Mouse (Mus musculus): ENCODE measurements around the gene Pkd1. TPM values are rescaled to one million over a fixed set of nuclear protein-coding genes. Genes with fewer than 3 reads are reported as not detected.
A peak's percentile ranks its signal among the peaks of the same experiment; 100 is the strongest.

Gene Pkd1
- polyA plus RNA-seq, 1 experiment from 2014 or later: 35.9 TPM

DNA sequence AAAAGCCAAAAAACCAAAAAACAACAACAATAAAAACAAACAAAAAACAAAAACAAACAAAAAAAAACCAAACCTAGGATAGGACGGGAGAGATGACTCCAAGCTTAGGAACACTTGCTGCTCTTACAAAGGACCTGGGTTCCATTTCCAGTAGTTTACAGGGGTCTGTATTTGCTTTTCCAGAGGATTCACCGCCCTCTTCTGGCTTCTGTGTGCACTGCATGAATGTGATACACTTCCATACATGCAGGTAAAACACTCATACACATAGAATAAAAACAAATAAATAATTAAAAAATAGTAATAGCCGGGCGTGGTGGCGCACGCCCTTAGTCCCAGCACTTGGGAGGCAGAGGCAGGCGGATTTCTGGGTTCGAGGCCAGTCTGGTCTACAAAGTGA lies 10.7 kb upstream of the Pkd1 start:
- H3K4me3 ChIP-seq (ENCODE audit: low read depth, low read length): no peak overlapping the region
- no peak overlapping the region for H3K27ac ChIP-seq (ENCODE audit: low read length)
- no peaks in the 10 kb centered on the region for H3K4me1 ChIP-seq (ENCODE audit: control insufficient read depth, insufficient read depth, low read length)
- WGBS: 72% methylated on average over 8 of the region's 8 CpGs
- no peaks in the 10 kb centered on the region for H3K27me3 ChIP-seq (ENCODE audit: control insufficient read depth, insufficient read depth, low read length)
- no peak overlapping the region for H3K9ac ChIP-seq (replicated peaks; ENCODE audit: low read depth, low read length)
- no peaks in the 10 kb centered on the region for H3K9me3 ChIP-seq (ENCODE audit: control insufficient read depth, low read depth, low read length)
- no peak overlapping the region for H3K4me2 ChIP-seq (replicated peaks; ENCODE audit: low read depth, low read length)
- no peak for ATAC-seq (ENCODE audit: insufficient number of reproducible peaks, insufficient read depth, low FRiP score, low read depth)
- no peaks in the 10 kb centered on the region for H3K36me3 ChIP-seq (ENCODE audit: control insufficient read depth, insufficient read depth, low read length)

DNA sequence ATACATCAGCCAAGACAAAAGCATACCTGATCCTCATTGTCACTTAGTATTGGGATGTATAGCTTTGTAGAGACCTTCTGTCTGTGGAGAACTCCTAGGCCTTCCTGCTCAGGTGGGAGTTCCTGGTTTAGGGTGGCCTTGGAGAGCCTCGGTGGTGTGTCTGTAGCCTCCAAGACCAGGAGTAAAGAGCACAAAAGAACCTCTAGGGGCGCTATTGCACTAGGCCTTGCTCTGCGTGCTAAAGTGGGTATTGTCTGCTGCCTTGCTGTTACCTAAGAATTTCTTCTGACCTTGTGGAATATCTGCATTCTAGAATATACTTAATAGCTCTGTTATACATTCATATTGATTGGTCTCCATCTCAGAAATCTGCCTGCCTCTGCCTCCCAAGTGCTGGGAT lies 9.3 kb upstream of the Pkd1 start:
- 6% methylated on average over 3 of the region's 3 CpGs for WGBS
- H3K4me2 ChIP-seq (replicated peaks; ENCODE audit: low read depth, low read length): no peak overlapping the region
- ATAC-seq (ENCODE audit: insufficient number of reproducible peaks, insufficient read depth, low FRiP score, low read depth): no peak; the same call in 1 of the 2 replicates
- H3K4me3 ChIP-seq (ENCODE audit: low read depth, low read length): no peak overlapping the region
- H3K36me3 ChIP-seq (ENCODE audit: control insufficient read depth, insufficient read depth, low read length): no peaks in the 10 kb centered on the region
- no peaks in the 10 kb centered on the region for H3K4me1 ChIP-seq (ENCODE audit: control insufficient read depth, insufficient read depth, low read length)
- no peaks in the 10 kb centered on the region for H3K27me3 ChIP-seq (ENCODE audit: control insufficient read depth, insufficient read depth, low read length)
- no peak overlapping the region for H3K27ac ChIP-seq (ENCODE audit: low read length)
- no peaks in the 10 kb centered on the region for H3K9me3 ChIP-seq (ENCODE audit: control insufficient read depth, low read depth, low read length)
- no peak overlapping the region for H3K9ac ChIP-seq (replicated peaks; ENCODE audit: low read depth, low read length)

DNA sequence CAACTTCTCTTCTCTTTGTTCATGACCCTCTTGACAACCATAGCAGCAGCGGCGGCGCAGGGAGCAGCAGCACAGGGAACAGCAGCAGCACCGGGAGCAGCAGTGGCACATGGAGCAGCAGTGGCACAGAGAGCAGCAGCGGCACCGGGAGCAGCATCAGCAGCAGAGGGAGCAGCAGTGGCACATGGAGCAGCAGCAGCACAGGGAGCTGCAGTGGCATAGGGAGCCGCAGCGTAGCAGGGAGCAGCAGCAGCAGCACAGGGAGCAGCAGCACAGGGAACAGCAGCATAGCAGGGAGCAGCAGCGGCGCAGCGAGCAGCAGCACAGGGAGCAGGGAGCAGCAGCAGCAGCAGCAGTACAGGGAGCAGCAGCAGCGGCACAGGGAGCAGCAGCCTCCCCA lies 5.0 kb upstream of the Pkd1 start:
- no peak overlapping the region for H3K4me3 ChIP-seq (ENCODE audit: low read depth, low read length)

DNA sequence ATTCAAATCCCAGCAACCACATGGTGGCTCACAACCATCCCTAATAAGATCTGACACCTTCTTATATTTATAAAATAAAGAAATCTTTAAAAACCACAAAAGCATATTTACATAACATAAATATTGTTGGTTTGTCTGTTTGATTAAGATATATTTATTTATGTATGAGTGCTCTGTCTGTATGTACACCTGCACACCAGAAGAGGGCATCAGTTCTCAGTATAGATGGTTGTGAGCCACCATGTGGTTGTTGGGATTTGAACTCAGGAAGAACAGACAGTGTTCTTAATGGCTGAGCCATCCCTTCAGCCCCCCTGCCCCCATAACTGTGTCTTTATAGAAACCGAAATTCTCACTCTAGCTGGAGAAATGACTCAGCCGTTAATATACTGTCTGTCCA lies 4.4 kb upstream of the Pkd1 start:
- Histone ChIP-seq H3K4me1 (ENCODE audit: control insufficient read depth, insufficient read depth, low read length) (peaks cover 7% of the 10 kb centered on the region; the same call in 1 of the 2 replicates), H3K27ac (ENCODE audit: low read length) (no peak overlapping the region), H3K27me3 (ENCODE audit: control insufficient read depth, insufficient read depth, low read length) (no peaks in the 10 kb centered on the region), H3K4me3 (ENCODE audit: low read depth, low read length) (no peak overlapping the region), H3K36me3 (ENCODE audit: control insufficient read depth, insufficient read depth, low read length) (no peaks in the 10 kb centered on the region), H3K9ac (replicated peaks; ENCODE audit: low read depth, low read length) (no peak overlapping the region), H3K4me2 (replicated peaks; ENCODE audit: low read depth, low read length) (no peak overlapping the region), H3K9me3 (ENCODE audit: control insufficient read depth, low read depth, low read length) (no peaks in the 10 kb centered on the region)
- WGBS: 81% methylated on average over 2 of the region's 2 CpGs
- no peak for ATAC-seq (ENCODE audit: insufficient number of reproducible peaks, insufficient read depth, low FRiP score, low read depth)

More for the DNA sequence above, 5.0 kb upstream of the Pkd1 start:
- Histone ChIP-seq H3K4me1 (ENCODE audit: control insufficient read depth, insufficient read depth, low read length) (peaks cover 7% of the 10 kb centered on the region; the same call in 1 of the 2 replicates), H3K4me2 (replicated peaks; ENCODE audit: low read depth, low read length) (no peak overlapping the region), H3K27ac (ENCODE audit: low read length) (no peak overlapping the region), H3K27me3 (ENCODE audit: control insufficient read depth, insufficient read depth, low read length) (no peaks in the 10 kb centered on the region), H3K9ac (replicated peaks; ENCODE audit: low read depth, low read length) (no peak overlapping the region), H3K36me3 (ENCODE audit: control insufficient read depth, insufficient read depth, low read length) (no peaks in the 10 kb centered on the region), H3K9me3 (ENCODE audit: control insufficient read depth, low read depth, low read length) (no peaks in the 10 kb centered on the region)
- 19% methylated on average over 12 of the region's 12 CpGs for WGBS
- no peak for ATAC-seq (ENCODE audit: insufficient number of reproducible peaks, insufficient read depth, low FRiP score, low read depth)

DNA sequence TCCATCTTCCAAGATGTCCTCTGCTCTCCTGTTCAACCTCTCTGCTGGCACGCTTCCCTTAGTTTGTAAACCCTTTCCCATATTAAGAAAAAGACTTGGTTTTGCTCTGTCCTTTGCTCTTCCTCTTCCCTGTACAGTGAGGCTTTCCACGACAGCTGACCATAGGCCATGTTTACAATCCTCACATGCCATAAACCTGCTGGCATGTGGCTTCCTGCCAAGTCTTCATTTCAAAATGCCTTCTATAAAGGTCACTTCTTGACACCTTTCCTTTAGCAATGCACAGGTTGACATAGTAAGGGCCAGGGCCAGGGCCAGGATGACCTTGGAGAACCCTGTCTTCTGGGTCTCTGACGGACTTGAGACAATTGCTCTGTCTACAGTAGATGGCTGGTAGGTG lies 3.4 kb upstream of the Pkd1 start:
- Histone ChIP-seq H3K4me3 (ENCODE audit: low read depth, low read length) (no peak overlapping the region), H3K4me1 (ENCODE audit: control insufficient read depth, insufficient read depth, low read length) (peaks cover 10% of the 10 kb centered on the region; the same call in 1 of the 2 replicates), H3K9ac (replicated peaks; ENCODE audit: low read depth, low read length) (no peak overlapping the region), H3K9me3 (ENCODE audit: control insufficient read depth, low read depth, low read length) (no peaks in the 10 kb centered on the region), H3K27me3 (ENCODE audit: control insufficient read depth, insufficient read depth, low read length) (no peaks in the 10 kb centered on the region), H3K4me2 (replicated peaks; ENCODE audit: low read depth, low read length) (no peak overlapping the region), H3K36me3 (ENCODE audit: control insufficient read depth, insufficient read depth, low read length) (no peaks in the 10 kb centered on the region), H3K27ac (ENCODE audit: low read length) (no peak overlapping the region)
- ATAC-seq (ENCODE audit: insufficient number of reproducible peaks, insufficient read depth, low FRiP score, low read depth): no peak
- 66% methylated on average over 3 of the region's 3 CpGs for WGBS

DNA sequence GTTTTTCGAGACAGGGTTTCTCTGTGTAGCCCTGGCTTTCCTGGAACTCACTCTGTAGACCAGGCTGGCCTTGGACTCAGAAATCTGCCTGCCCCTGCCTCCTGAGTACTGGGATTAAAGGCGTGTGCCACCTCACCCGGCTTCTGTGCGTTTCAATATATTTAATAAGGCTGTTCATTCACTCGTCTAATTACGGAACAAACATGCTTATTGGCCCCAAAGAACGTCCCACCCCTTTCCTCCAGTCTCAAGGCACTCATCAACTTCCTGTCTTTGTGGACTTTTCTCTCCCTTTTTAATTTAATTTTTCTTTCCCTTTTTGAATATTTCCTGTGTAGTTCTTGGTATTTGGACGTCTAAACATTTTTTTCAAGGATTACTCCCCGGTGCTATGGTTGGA lies 1.2 kb upstream of the Pkd1 start:
- Histone ChIP-seq H3K9me3 (ENCODE audit: control insufficient read depth, low read depth, low read length) (no peaks in the 10 kb centered on the region), H3K4me2 (replicated peaks; ENCODE audit: low read depth, low read length) (peak overlapping the region; percentile 75), H3K27me3 (ENCODE audit: control insufficient read depth, insufficient read depth, low read length) (no peaks in the 10 kb centered on the region), H3K4me3 (ENCODE audit: low read depth, low read length) (peak overlapping the region; percentile 90), H3K27ac (ENCODE audit: low read length) (peak overlapping the region; percentile 66; the same call in 1 of the 2 replicates), H3K4me1 (ENCODE audit: control insufficient read depth, insufficient read depth, low read length) (peaks cover 22% of the 10 kb centered on the region; the same call in 1 of the 2 replicates), H3K9ac (replicated peaks; ENCODE audit: low read depth, low read length) (no peak overlapping the region), H3K36me3 (ENCODE audit: control insufficient read depth, insufficient read depth, low read length) (no peaks in the 10 kb centered on the region)
- no peak for ATAC-seq (ENCODE audit: insufficient number of reproducible peaks, insufficient read depth, low FRiP score, low read depth)
- 32% methylated on average over 9 of the region's 9 CpGs for WGBS

DNA sequence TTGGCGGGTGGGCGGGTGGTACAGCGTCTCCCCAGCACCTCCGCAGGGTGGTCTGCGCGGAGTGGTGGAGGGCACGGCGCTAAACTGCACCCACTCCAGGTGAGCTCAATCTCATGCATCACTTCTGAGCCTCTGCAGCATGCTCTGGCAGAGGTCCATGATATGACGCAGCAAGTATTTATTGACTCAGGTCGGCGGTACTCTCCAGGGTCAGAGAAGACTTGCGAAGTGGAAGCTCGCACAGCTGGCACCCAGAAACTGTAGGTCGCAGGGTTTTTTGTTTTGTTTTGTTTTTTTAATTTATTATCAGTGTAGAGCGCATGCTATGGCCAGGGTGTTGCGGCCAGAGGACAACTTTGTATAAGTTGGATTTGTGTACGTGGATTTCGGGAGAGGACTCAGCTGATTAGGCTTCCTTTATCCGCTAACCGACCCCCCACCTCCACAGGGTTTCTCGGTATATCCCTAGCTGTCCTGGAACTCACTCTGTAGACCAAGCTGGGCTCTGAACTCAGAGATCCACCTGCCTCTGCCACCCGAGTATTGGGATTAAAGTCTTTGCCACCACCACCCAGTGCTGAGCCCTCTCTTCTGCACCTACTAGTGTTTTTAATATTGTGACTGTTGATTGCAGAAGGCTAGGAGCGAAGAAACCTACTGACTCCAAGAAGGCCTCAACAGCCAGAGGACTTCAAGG lies 565 bp upstream of the Pkd1 start:
- H3K27ac ChIP-seq (ENCODE audit: low read length): peak overlapping the region; percentile 66; the same call in 1 of the 2 replicates
- H3K27me3 ChIP-seq (ENCODE audit: control insufficient read depth, insufficient read depth, low read length): no peaks in the 10 kb centered on the region
- H3K4me3 ChIP-seq (ENCODE audit: low read depth, low read length): peak overlapping the region; percentile 90
- no peaks in the 10 kb centered on the region for H3K9me3 ChIP-seq (ENCODE audit: control insufficient read depth, low read depth, low read length)
- ATAC-seq (ENCODE audit: insufficient number of reproducible peaks, insufficient read depth, low FRiP score, low read depth): peak; percentile 19
- H3K4me2 ChIP-seq (replicated peaks; ENCODE audit: low read depth, low read length): peak overlapping the region; percentile 75
- WGBS: 1% methylated on average over 23 of the region's 23 CpGs
- H3K4me1 ChIP-seq (ENCODE audit: control insufficient read depth, insufficient read depth, low read length): peaks cover 22% of the 10 kb centered on the region; the same call in 1 of the 2 replicates
- H3K36me3 ChIP-seq (ENCODE audit: control insufficient read depth, insufficient read depth, low read length): no peaks in the 10 kb centered on the region
- peak overlapping the region; percentile 41; the same call in 1 of the 2 replicates for H3K9ac ChIP-seq (replicated peaks; ENCODE audit: low read depth, low read length)

DNA sequence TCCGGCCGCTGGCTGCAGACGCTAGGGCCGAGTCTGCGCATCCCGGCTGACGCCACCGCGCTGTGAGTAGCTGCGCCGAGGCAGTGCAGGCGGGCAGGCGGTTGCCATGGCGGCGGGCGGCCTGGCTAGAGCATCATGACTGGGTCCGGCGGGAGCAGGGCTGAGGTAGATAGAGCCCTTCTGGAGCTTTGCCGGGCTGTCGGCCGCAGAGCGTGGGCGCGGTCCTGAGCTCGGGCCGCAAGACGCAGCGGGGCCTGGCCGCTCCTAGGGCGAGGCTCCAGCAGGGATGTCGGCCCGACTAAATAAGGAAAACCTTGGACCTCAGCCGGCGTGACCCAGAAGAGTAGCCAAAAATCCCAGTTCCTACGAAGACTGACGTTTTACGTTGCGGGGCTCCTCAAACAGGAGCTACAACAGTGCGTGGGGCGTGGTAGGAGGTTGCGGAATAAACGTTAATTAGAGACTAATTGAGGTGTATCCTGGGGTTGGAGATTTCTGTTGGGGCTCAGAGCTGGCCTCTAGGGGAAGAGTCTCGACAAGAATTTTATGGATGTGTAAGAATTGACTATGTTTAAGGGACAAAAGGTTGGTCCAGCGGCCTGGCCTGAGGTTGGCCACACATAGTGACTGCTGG lies 899 bp downstream of the Pkd1 start:
- no peaks in the 10 kb centered on the region for H3K36me3 ChIP-seq (ENCODE audit: control insufficient read depth, insufficient read depth, low read length)
- peak overlapping the region; percentile 96 for H3K27ac ChIP-seq (ENCODE audit: low read length)
- H3K4me2 ChIP-seq (replicated peaks; ENCODE audit: low read depth, low read length): peak overlapping the region; percentile 70
- no peaks in the 10 kb centered on the region for H3K27me3 ChIP-seq (ENCODE audit: control insufficient read depth, insufficient read depth, low read length)
- peak overlapping the region; percentile 93 for H3K9ac ChIP-seq (replicated peaks; ENCODE audit: low read depth, low read length)
- H3K4me3 ChIP-seq (ENCODE audit: low read depth, low read length): peak overlapping the region; percentile 90
- H3K4me1 ChIP-seq (ENCODE audit: control insufficient read depth, insufficient read depth, low read length): peaks cover 22% of the 10 kb centered on the region; the same call in 1 of the 2 replicates
- WGBS: under 1% methylated on average over 44 of the region's 44 CpGs
- ATAC-seq (ENCODE audit: insufficient number of reproducible peaks, insufficient read depth, low FRiP score, low read depth): peak; percentile 68
- H3K9me3 ChIP-seq (ENCODE audit: control insufficient read depth, low read depth, low read length): no peaks in the 10 kb centered on the region
